Mouse (Mus musculus): ENCODE data around the gene Slc9a8. TPM values are rescaled to one million over a fixed set of nuclear protein-coding genes. Genes with fewer than 3 reads are reported as not detected.

The Slc9a8 gene
- total RNA-seq, 2 experiments from 2014 or later, result 33.6 to 35.0 TPM

GRCm38 (mm10) chr2:167506546-167507260 lies 85.2 kb downstream of the Slc9a8 start:
- DNase-seq (ENCODE audit: low spot score in 2 of 2), result no peak

GRCm38 (mm10) chr2:167507719-167508385 lies 86.3 kb downstream of the Slc9a8 start:
- DNase-seq (ENCODE audit: low spot score in 2 of 2), result no peak

DNA sequence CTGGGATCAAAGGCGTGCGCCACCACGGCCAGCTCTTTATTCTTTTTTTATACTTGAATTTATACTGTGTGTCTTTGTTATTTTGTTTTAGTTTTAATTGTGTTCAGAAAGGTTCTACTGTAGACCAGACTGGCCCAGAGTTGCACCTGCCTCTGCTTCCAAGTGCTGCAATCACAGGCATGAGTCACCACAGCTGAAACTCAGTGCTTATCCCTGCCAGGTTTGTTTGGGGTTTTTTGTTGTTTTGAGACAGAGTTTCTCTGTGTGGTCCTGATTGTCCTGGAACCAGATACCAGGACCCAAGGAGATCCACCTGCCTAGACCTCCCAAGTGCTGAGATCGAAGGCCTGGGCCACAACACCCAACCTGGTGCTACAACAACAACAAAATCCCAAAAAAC lies 87.1 kb downstream of the Slc9a8 start:
- no peak for DNase-seq (ENCODE audit: low spot score in 2 of 2)

GRCm38 (mm10) chr2:167510485-167510884 lies 89.0 kb downstream of the Slc9a8 start:
- DNase-seq (ENCODE audit: low spot score in 2 of 2), result no peak

- no peak for DNase-seq (ENCODE audit: low spot score in 2 of 2)
Observed at GRCm38 (mm10) chr2:167512365-167512764, 90.9 kb downstream of the Slc9a8 start.

GRCm38 (mm10) chr2:167512970-167513369 lies 91.5 kb downstream of the Slc9a8 start:
- no peak for DNase-seq (ENCODE audit: low spot score in 2 of 2)

- DNase-seq (ENCODE audit: low spot score in 2 of 2), result no peak
Observed at GRCm38 (mm10) chr2:167514641-167515040, 93.1 kb downstream of the Slc9a8 start.

GRCm38 (mm10) chr2:167515688-167516087 lies 94.2 kb downstream of the Slc9a8 start:
- no peak for DNase-seq (ENCODE audit: low spot score in 2 of 2)

- no peak for DNase-seq (ENCODE audit: low spot score in 2 of 2)
Observed at GRCm38 (mm10) chr2:167519606-167520252, 98.2 kb downstream of the Slc9a8 start.

Other genes with a start within 250 kb of the Slc9a8 start
- 10 to 100 TPM; 57.1 to 59.2 TPM for gene Kcnb1, start 231.6 kb upstream of the Slc9a8 start, total RNA-seq (2021)
- gene Ptgis, start 181.1 kb upstream of the Slc9a8 start, total RNA-seq (2021), result 1 to 10 TPM; 2.3 to 2.8 TPM
- gene B4galt5, start 72.5 kb upstream of the Slc9a8 start, total RNA-seq (2021), result 10 to 100 TPM; 72.7 to 76.9 TPM
- 10 to 100 TPM; 31.1 to 34.1 TPM for gene Rnf114, start 70.9 kb downstream of the Slc9a8 start, total RNA-seq (2021)
- gene Spata2, start 71.2 kb downstream of the Slc9a8 start, total RNA-seq (2021), result 10 to 100 TPM; 64.6 to 65.1 TPM
- gene Snai1, start 116.5 kb downstream of the Slc9a8 start, total RNA-seq (2021), result 1 to 10 TPM; 1.5 to 1.7 TPM
- 100 to 1,000 TPM; 236 to 257 TPM for gene Ube2v1, start 210.4 kb downstream of the Slc9a8 start, total RNA-seq (2021)
- 10 to 100 TPM; 36.8 to 45.2 TPM for gene Gm20431, start 239.8 kb downstream of the Slc9a8 start, total RNA-seq (2021)

Measured in layer of hippocampus, postnatal 10 days (tissue).